Mouse (Mus musculus): ENCODE data around the gene Gm14408.
"Not testable (repeated sequence)": the region's sequence is repeated elsewhere in the genome, so short reads cannot be mapped to it uniquely, and the experiment has no call there.

The Gm14408 gene

GRCm38 (mm10) chr2:176830840-176831239 is at the start of gene Gm14408:
TSS of gene Gm14408 (plus strand) at chr2:176831140.
- DNase-seq (ENCODE audit: low spot score) = not testable (repeated sequence)

- DNase-seq (ENCODE audit: low spot score) = not testable (repeated sequence)
Measured at GRCm38 (mm10) chr2:176798312-176798711, 32.6 kb upstream of the Gm14408 start, which contains the start of gene Gm14295. TSS of gene Gm14295 (plus strand) at chr2:176798612.

DNA sequence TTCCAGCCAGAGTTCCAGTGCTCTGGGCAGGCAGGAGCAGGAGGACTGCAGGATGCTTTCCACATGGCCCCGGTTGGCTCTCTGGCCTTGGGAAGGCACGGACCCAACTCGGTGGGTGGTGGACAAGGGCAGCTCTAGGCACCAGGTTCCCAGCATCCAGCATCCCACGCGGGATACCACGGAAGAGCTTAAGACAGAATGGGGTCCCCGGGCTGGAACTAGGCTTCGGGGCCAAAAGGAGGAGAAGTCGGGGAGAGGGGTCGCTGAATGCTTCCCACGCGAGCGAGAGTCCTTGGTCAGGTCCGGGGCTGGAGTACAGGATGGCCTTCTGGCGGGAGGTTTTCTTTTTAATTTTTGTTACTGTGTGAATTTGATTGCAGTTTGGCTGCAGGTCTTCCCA is 32.2 kb upstream of the Gm14408 start:
- not testable (repeated sequence) for DNase-seq (ENCODE audit: low spot score)

Measured in ovary, adult 18-20 months (tissue).